Mouse (Mus musculus): Measurements from ENCODE around the gene Nt5dc1. TPM values are rescaled to one million over a fixed set of nuclear protein-coding genes. Genes with fewer than 3 reads are reported as not detected.
"Not testable (repeated sequence)": the region's sequence is repeated elsewhere in the genome, so short reads cannot be mapped to it uniquely, and the experiment has no call there.

Nt5dc1 gene
- 8.5 and 10.9 TPM in 2 replicates for polyA plus RNA-seq (2015; fragmentation: Nextera tagmentation; extraction: Ambion mirVana)

GRCm38 (mm10) chr10:34418204-34418756, at the start of gene Nt5dc1:
Nt5dc1 (minus strand) TSS chr10:34418552.
- Histone ChIP-seq H3K27ac (peak within 1 kb of the TSS; percentile 83), H3K27me3 (no peaks in the 10 kb centered on the region), H3K4me1 (peaks cover 19% of the 10 kb centered on the region), H3K4me3 (peak within 1 kb of the TSS; percentile 80), H3K9me3 (no peaks in the 10 kb centered on the region), H3K36me3 (no peaks in the 10 kb centered on the region), H3K4me2 (peak within 1 kb of the TSS; percentile 65), H3K9ac (peak within 1 kb of the TSS; percentile 90)
- under 1% methylated on average over 49 of the region's 49 CpGs for WGBS
- peak; percentile 97 for ATAC-seq (ENCODE audit: insufficient number of reproducible peaks, insufficient read depth, low FRiP score, low TSS enrichment, low read depth)

- H3K4me2 ChIP-seq: no peak overlapping the region
- H3K9me3 ChIP-seq: no peaks in the 10 kb centered on the region
- H3K4me3 ChIP-seq: no peak overlapping the region
- no peaks in the 10 kb centered on the region for H3K36me3 ChIP-seq
- 87% methylated on average over 4 of the region's 4 CpGs for WGBS
- H3K27me3 ChIP-seq: no peaks in the 10 kb centered on the region
- no peak overlapping the region for H3K27ac ChIP-seq
- no peaks in the 10 kb centered on the region for H3K4me1 ChIP-seq
- H3K9ac ChIP-seq: no peak overlapping the region
- no peak for ATAC-seq (ENCODE audit: insufficient number of reproducible peaks, insufficient read depth, low FRiP score, low TSS enrichment, low read depth)
These were observed 46.0 kb upstream of the Nt5dc1 start for GRCm38 (mm10) chr10:34464321-34464720.

- no peaks in the 10 kb centered on the region for H3K36me3 ChIP-seq
- no peak for ATAC-seq (ENCODE audit: insufficient number of reproducible peaks, insufficient read depth, low FRiP score, low TSS enrichment, low read depth)
- no peak overlapping the region for H3K4me3 ChIP-seq
- H3K4me1 ChIP-seq: no peaks in the 10 kb centered on the region
- H3K27ac ChIP-seq: no peak overlapping the region
- no peaks in the 10 kb centered on the region for H3K9me3 ChIP-seq
- H3K4me2 ChIP-seq: no peak overlapping the region
- no peak overlapping the region for H3K9ac ChIP-seq
- no peaks in the 10 kb centered on the region for H3K27me3 ChIP-seq
- 55% methylated on average over 4 of the region's 4 CpGs for WGBS
These were observed 43.1 kb upstream of the Nt5dc1 start for GRCm38 (mm10) chr10:34461451-34461850.

GRCm38 (mm10) chr10:34449469-34449868, 31.1 kb upstream of the Nt5dc1 start:
- WGBS: 76% methylated on average over 1 of the region's 1 CpGs
- H3K9ac ChIP-seq: no peak overlapping the region
- H3K36me3 ChIP-seq: no peaks in the 10 kb centered on the region
- no peak overlapping the region for H3K4me2 ChIP-seq
- ATAC-seq (ENCODE audit: insufficient number of reproducible peaks, insufficient read depth, low FRiP score, low TSS enrichment, low read depth): no peak
- no peaks in the 10 kb centered on the region for H3K4me1 ChIP-seq
- no peaks in the 10 kb centered on the region for H3K27me3 ChIP-seq
- H3K27ac ChIP-seq: no peak overlapping the region
- no peak overlapping the region for H3K4me3 ChIP-seq
- no peaks in the 10 kb centered on the region for H3K9me3 ChIP-seq

GRCm38 (mm10) chr10:34434191-34434590, 15.8 kb upstream of the Nt5dc1 start:
- H3K9me3 ChIP-seq; H3K4me1 ChIP-seq; ATAC-seq (ENCODE audit: insufficient number of reproducible peaks, insufficient read depth, low FRiP score, low TSS enrichment, low read depth): not testable (repeated sequence)

GRCm38 (mm10) chr10:34431783-34432182, 13.4 kb upstream of the Nt5dc1 start:
- Histone ChIP-seq H3K27me3 (no peaks in the 10 kb centered on the region), H3K9me3 (no peaks in the 10 kb centered on the region), H3K9ac (no peak overlapping the region), H3K36me3 (no peaks in the 10 kb centered on the region), H3K4me1 (no peaks in the 10 kb centered on the region), H3K4me3 (no peak overlapping the region), H3K4me2 (no peak overlapping the region), H3K27ac (no peak overlapping the region)
- no peak for ATAC-seq (ENCODE audit: insufficient number of reproducible peaks, insufficient read depth, low FRiP score, low TSS enrichment, low read depth)

More at GRCm38 (mm10) chr10:34434191-34434590, 15.8 kb upstream of the Nt5dc1 start:
- not testable (repeated sequence) for H3K4me3 ChIP-seq, H3K36me3 ChIP-seq, H3K9ac ChIP-seq, H3K27ac ChIP-seq, H3K27me3 ChIP-seq, H3K4me2 ChIP-seq
- WGBS: 91% methylated on average over 6 of the region's 14 CpGs

GRCm38 (mm10) chr10:34418794-34419193, 442 bp upstream of the Nt5dc1 start:
- not testable (repeated sequence) for H3K27ac ChIP-seq; H3K36me3 ChIP-seq; H3K9me3 ChIP-seq; H3K27me3 ChIP-seq; ATAC-seq (ENCODE audit: insufficient number of reproducible peaks, insufficient read depth, low FRiP score, low TSS enrichment, low read depth)
- peaks cover 19% of the 10 kb centered on the region for H3K4me1 ChIP-seq
- peak overlapping the region; percentile 80 for H3K4me3 ChIP-seq
- peak overlapping the region; percentile 65 for H3K4me2 ChIP-seq
- 79% methylated on average over 4 of the region's 4 CpGs for WGBS
- H3K9ac ChIP-seq: peak overlapping the region; percentile 90

- Histone ChIP-seq H3K9ac (no peak overlapping the region), H3K36me3 (peaks cover 48% of the 10 kb centered on the region), H3K27ac (no peak overlapping the region), H3K27me3 (no peaks in the 10 kb centered on the region), H3K9me3 (no peaks in the 10 kb centered on the region), H3K4me2 (no peak overlapping the region), H3K4me3 (no peak overlapping the region), H3K4me1 (no peaks in the 10 kb centered on the region)
- ATAC-seq (ENCODE audit: insufficient number of reproducible peaks, insufficient read depth, low FRiP score, low TSS enrichment, low read depth): no peak
These were observed 19.1 kb downstream of the Nt5dc1 start for GRCm38 (mm10) chr10:34399267-34399666.

- no peak for ATAC-seq (ENCODE audit: insufficient number of reproducible peaks, insufficient read depth, low FRiP score, low TSS enrichment, low read depth)
These were observed 21.4 kb downstream of the Nt5dc1 start for GRCm38 (mm10) chr10:34396959-34397358.

GRCm38 (mm10) chr10:34389681-34390080, 28.7 kb downstream of the Nt5dc1 start, which contains the start of gene Col10a1:
Col10a1 (plus strand) TSS chr10:34389981.
- Histone ChIP-seq H3K27me3 (no peaks in the 10 kb centered on the region), H3K9me3 (no peaks in the 10 kb centered on the region), H3K36me3 (0 out of 2 replicates have a peak, but pooled peaks cover 11% of the 10 kb centered on the region), H3K4me3 (no peak within 1 kb of the TSS), H3K9ac (no peak within 1 kb of the TSS), H3K4me1 (no peaks in the 10 kb centered on the region), H3K4me2 (no peak within 1 kb of the TSS), H3K27ac (no peak within 1 kb of the TSS)
- no peak for ATAC-seq (ENCODE audit: insufficient number of reproducible peaks, insufficient read depth, low FRiP score, low TSS enrichment, low read depth)
- 65% methylated on average over 8 of the region's 8 CpGs for WGBS

More at GRCm38 (mm10) chr10:34396959-34397358, 21.4 kb downstream of the Nt5dc1 start:
- H3K4me1 ChIP-seq: no peaks in the 10 kb centered on the region
- H3K27ac ChIP-seq: no peak overlapping the region
- WGBS: 89% methylated on average over 4 of the region's 4 CpGs
- H3K4me2 ChIP-seq: no peak overlapping the region
- peaks cover 32% of the 10 kb centered on the region for H3K36me3 ChIP-seq
- no peak overlapping the region for H3K4me3 ChIP-seq
- H3K27me3 ChIP-seq: no peaks in the 10 kb centered on the region
- H3K9me3 ChIP-seq: no peaks in the 10 kb centered on the region
- H3K9ac ChIP-seq: no peak overlapping the region

GRCm38 (mm10) chr10:34385636-34386035, 32.7 kb downstream of the Nt5dc1 start:
- no peak overlapping the region for H3K4me3 ChIP-seq
- no peak for ATAC-seq (ENCODE audit: insufficient number of reproducible peaks, insufficient read depth, low FRiP score, low TSS enrichment, low read depth)
- WGBS: 84% methylated on average over 5 of the region's 5 CpGs

GRCm38 (mm10) chr10:34373332-34373731, 45.0 kb downstream of the Nt5dc1 start:
- Histone ChIP-seq H3K36me3 (no peaks in the 10 kb centered on the region), H3K4me1 (no peaks in the 10 kb centered on the region), H3K27me3 (no peaks in the 10 kb centered on the region), H3K9ac (no peak overlapping the region), H3K9me3 (no peaks in the 10 kb centered on the region), H3K27ac (no peak overlapping the region), H3K4me3 (no peak overlapping the region), H3K4me2 (no peak overlapping the region)
- ATAC-seq (ENCODE audit: insufficient number of reproducible peaks, insufficient read depth, low FRiP score, low TSS enrichment, low read depth): no peak
- 83% methylated on average over 7 of the region's 7 CpGs for WGBS

More at GRCm38 (mm10) chr10:34385636-34386035, 32.7 kb downstream of the Nt5dc1 start:
- Histone ChIP-seq H3K9me3 (no peaks in the 10 kb centered on the region), H3K27ac (no peak overlapping the region), H3K4me1 (no peaks in the 10 kb centered on the region), H3K4me2 (no peak overlapping the region), H3K27me3 (no peaks in the 10 kb centered on the region), H3K9ac (no peak overlapping the region), H3K36me3 (0 out of 2 replicates have a peak, but pooled peaks cover 4% of the 10 kb centered on the region)

All from embryonic facial prominence, embryonic 13.5 days (tissue).